Mouse (Mus musculus) limb, embryonic 14.5 days (tissue): Measurements from ENCODE around the gene Glipr2. TPM values are rescaled to one million over a fixed set of nuclear protein-coding genes. Genes with fewer than 3 reads are reported as not detected.
A peak's percentile ranks its signal among the peaks of the same experiment; 100 is the strongest.

Experiments
- ATAC-seq: fragments of 200-750 bp; cut with Nextera tagmentation; 2 replicates; pipeline ENCODE4 v1.8.0; 2017; ENCODE audit warnings: low read depth, moderate number of reproducible peaks, moderate TSS enrichment; ENCODE audit not compliant: low FRiP score
- DNase-seq: peaks from one replicate; pipeline ENCODE4 v3.0.0-alpha.2; 2015; ENCODE audit warnings: low spot score
- H3K27ac ChIP-seq: fragments of 300-500 bp; sonication (generic); replicated peaks from 2 replicates; pipeline ENCODE4 v1.5.1; 2014; ENCODE audit warnings: low read depth, mild to moderate bottlenecking, low read length, moderate library complexity, mixed read lengths
- H3K27me3 ChIP-seq: fragments of 300-500 bp; sonication (generic); 2 replicates; pipeline ENCODE4 v1.6.1; 2014; ENCODE audit warnings: low read length, mixed read lengths; ENCODE audit not compliant: control insufficient read depth, insufficient read depth
- H3K36me3 ChIP-seq: fragments of 300-500 bp; sonication (generic); 2 replicates; pipeline ENCODE4 v1.6.1; 2014; ENCODE audit warnings: mild to moderate bottlenecking, low read length, moderate library complexity, mixed read lengths; ENCODE audit not compliant: control insufficient read depth, insufficient read depth
- H3K4me1 ChIP-seq: fragments of 300-500 bp; sonication (generic); 2 replicates; pipeline ENCODE4 v1.6.1; 2014; ENCODE audit warnings: antibody characterized with exemption, low read length, mixed read lengths; ENCODE audit not compliant: control insufficient read depth, insufficient read depth
- H3K4me2 ChIP-seq: fragments of 300-500 bp; sonication (generic); replicated peaks from 2 replicates; pipeline ENCODE4 v1.6.1; 2014; ENCODE audit warnings: low read depth, mild to moderate bottlenecking, low read length, moderate library complexity; ENCODE audit not compliant: severe bottlenecking
- H3K4me3 ChIP-seq: fragments of 300-500 bp; sonication (generic); replicated peaks from 2 replicates; pipeline ENCODE4 v1.5.1; 2014; ENCODE audit warnings: low read length
- H3K9ac ChIP-seq: fragments of 300-500 bp; sonication (generic); 2 replicates; pipeline ENCODE4 v1.6.1; 2014; ENCODE audit warnings: mild to moderate bottlenecking, low read depth, low read length, moderate library complexity; ENCODE audit not compliant: severe bottlenecking
- H3K9me3 ChIP-seq: fragments of 300-500 bp; sonication (generic); 2 replicates; pipeline ENCODE4 v1.6.1; 2016; ENCODE audit warnings: low read length; ENCODE audit not compliant: control insufficient read depth
- POLR2A ChIP-seq: fragments of 200-500 bp; IDR thresholded peaks from 2 replicates; pipeline ENCODE4 v1.8.0; 2012; ENCODE audit warnings: inconsistent platforms, mild to moderate bottlenecking, moderate library complexity, borderline replicate concordance; ENCODE audit not compliant: insufficient read depth, insufficient read length; ENCODE audit errors: extremely low read depth
- WGBS: fragments of 180-500 bp; shearing (Covaris S2); extraction: QIAGEN DNeasy Blood & Tissue Kit; methylation state at CpG from one replicate; pipeline ENCODE4 v1.1.7; 2014; 5-methylcytosine and 5-hydroxymethylcytosine counted together
- polyA plus RNA-seq, 2 experiments: library from polyadenylated mRNA; depleted of rRNA in 1 of 2; stranded (reverse) in 1 of 2; unstranded in 1 of 2; fragments of >200 nt; fragmentation: Nextera tagmentation in 1 of 2; extraction: Ambion mirVana in 1 of 2; gene quantifications; 2 replicates each; pipeline versions ENCODE4 v1.2.1 to v1.2.3; 2012 to 2014

Gene Glipr2
- polyA plus RNA-seq, 2 experiments: 67.0 to 121 TPM

- WGBS: 30% methylated on average over 11 of the region's 11 CpGs
Observed at GRCm38 (mm10) chr4:44013391-44014070, 56.3 kb downstream of the Glipr2 start.

GRCm38 (mm10) chr4:44016071-44016470, 58.9 kb downstream of the Glipr2 start:
- H3K27me3 ChIP-seq: no peaks in the 10 kb centered on the region
- H3K9ac ChIP-seq: no peak overlapping the region; the same call in 1 of the 2 replicates
- H3K9me3 ChIP-seq: no peaks in the 10 kb centered on the region
- H3K36me3 ChIP-seq: peaks cover 30% of the 10 kb centered on the region
- H3K27ac ChIP-seq: no peak overlapping the region
- H3K4me3 ChIP-seq: no peak overlapping the region
- TF ChIP-seq POLR2A: no peak
- H3K4me2 ChIP-seq: no peak overlapping the region
- no peak for DNase-seq
- no peak for ATAC-seq
- 90% methylated on average over 4 of the region's 4 CpGs for WGBS
- H3K4me1 ChIP-seq: peaks cover 15% of the 10 kb centered on the region

More at GRCm38 (mm10) chr4:44013391-44014070, 56.3 kb downstream of the Glipr2 start:
- peak overlapping the region; percentile 90 for H3K9ac ChIP-seq
- H3K27ac ChIP-seq: no peak overlapping the region
- ATAC-seq: no peak
- no peaks in the 10 kb centered on the region for H3K27me3 ChIP-seq
- H3K4me3 ChIP-seq: peak overlapping the region; percentile 97
- no peak for TF ChIP-seq POLR2A
- peaks cover 15% of the 10 kb centered on the region for H3K4me1 ChIP-seq
- H3K36me3 ChIP-seq: peaks cover 5% of the 10 kb centered on the region; the same call in 1 of the 2 replicates
- peak overlapping the region; percentile 93 for H3K4me2 ChIP-seq
- no peak for DNase-seq
- H3K9me3 ChIP-seq: no peaks in the 10 kb centered on the region

- Histone ChIP-seq H3K4me2 (no peak overlapping the region), H3K27ac (no peak overlapping the region), H3K4me3 (no peak overlapping the region), H3K36me3 (peaks cover 37% of the 10 kb centered on the region), H3K27me3 (no peaks in the 10 kb centered on the region), H3K9ac (no peak overlapping the region), H3K9me3 (no peaks in the 10 kb centered on the region), H3K4me1 (peaks cover 15% of the 10 kb centered on the region)
- ATAC-seq (no peak), DNase-seq (no peak)
- no peak for TF ChIP-seq POLR2A
- WGBS: 90% methylated on average over 12 of the region's 12 CpGs
Observed at GRCm38 (mm10) chr4:44016791-44017190, 59.6 kb downstream of the Glipr2 start.

GRCm38 (mm10) chr4:44022323-44022722, 65.1 kb downstream of the Glipr2 start:
- ATAC-seq: no peak

GRCm38 (mm10) chr4:44022766-44023165, 65.6 kb downstream of the Glipr2 start:
- WGBS: 87% methylated on average over 11 of the region's 11 CpGs
- Histone ChIP-seq H3K36me3 (peaks cover 97% of the 10 kb centered on the region), H3K27ac (no peak overlapping the region), H3K27me3 (no peaks in the 10 kb centered on the region), H3K4me3 (no peak overlapping the region), H3K9me3 (no peaks in the 10 kb centered on the region), H3K9ac (no peak overlapping the region), H3K4me2 (no peak overlapping the region), H3K4me1 (no peaks in the 10 kb centered on the region)
- no peak for ATAC-seq
- no peak for DNase-seq
- TF ChIP-seq POLR2A: no peak

More at GRCm38 (mm10) chr4:44022323-44022722, 65.1 kb downstream of the Glipr2 start:
- 83% methylated on average over 4 of the region's 4 CpGs for WGBS
- Histone ChIP-seq H3K9me3 (no peaks in the 10 kb centered on the region), H3K4me1 (no peaks in the 10 kb centered on the region), H3K9ac (no peak overlapping the region), H3K27me3 (no peaks in the 10 kb centered on the region), H3K36me3 (peaks cover 93% of the 10 kb centered on the region), H3K4me2 (no peak overlapping the region), H3K4me3 (no peak overlapping the region), H3K27ac (no peak overlapping the region)
- DNase-seq: no peak
- TF ChIP-seq POLR2A: no peak
